Mouse (Mus musculus): ENCODE measurements around the gene Ccdc106.

GRCm38 (mm10) chr7:5060944-5061773 lies 40.8 kb downstream of the Ccdc106 start:
- TF ChIP-seq CTCF (IDR thresholded peaks at IDR 0.05; ENCODE audit: extremely low read depth, insufficient read depth, insufficient read length, insufficient replicate concordance), result peak; percentile 68
- TF ChIP-seq POLR2A (IDR thresholded peaks at IDR 0.05; ENCODE audit: low read depth, low read length), result peak; percentile 15; the same call in 1 of the 2 replicates
